Comparison of ENCODE assay signal across 25 mouse cellular contexts in the genomic region with DNA sequence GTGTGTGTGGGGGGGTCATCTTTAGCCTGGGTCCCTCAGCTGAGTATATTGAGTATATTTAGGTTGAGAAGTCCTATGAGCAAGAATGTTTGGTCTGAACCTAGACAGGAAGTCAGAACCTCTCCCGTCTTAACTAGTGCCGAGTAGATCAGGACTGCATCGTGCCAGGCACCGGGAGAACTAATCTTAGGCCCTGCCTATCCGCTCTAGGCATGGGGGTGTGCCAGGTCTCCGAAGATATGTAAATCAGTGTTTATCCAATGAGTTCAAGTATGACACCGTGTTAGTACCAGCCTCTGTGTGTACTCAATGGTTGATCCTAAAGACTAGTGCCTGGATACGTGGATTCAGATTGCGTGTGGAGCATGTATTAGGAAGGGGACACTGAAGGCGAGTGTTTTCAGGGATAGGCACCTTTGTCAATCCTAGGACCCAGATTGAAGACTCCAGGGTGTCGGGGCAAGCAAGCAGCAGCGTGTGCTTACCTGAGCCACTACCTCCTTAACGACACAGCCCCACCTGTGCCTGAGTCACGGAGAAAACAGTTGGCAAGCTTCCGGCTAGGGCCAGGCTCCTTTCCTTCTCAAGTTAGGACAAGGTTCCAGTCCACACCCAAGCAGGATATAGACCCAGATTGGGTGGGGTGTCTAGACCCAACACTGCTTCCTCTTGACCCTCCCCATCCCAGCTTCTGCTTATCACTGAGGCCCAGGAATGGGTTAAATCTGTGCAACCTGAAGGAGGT. TPM values are rescaled to one million over a fixed set of nuclear protein-coding genes. Genes with fewer than 3 reads are reported as not detected.
A peak's percentile ranks its signal among the peaks of the same experiment; 100 is the strongest.
DNase-seq lines count a peak whose midpoint lies in the region; ATAC-seq and TF ChIP-seq lines count a peak whose summit lies in the region.
"Had no signal": no experiment of that assay in that cellular context is flagged by ENCODE, and none has a peak within 500 bp of the region (broad histone marks: within the 10 kb centered on the region; RNA-seq: fewer than 3 reads in every experiment).

No protein-coding gene starts in this region.

- peaks cover 44% of the 10 kb centered on the region for H3K4me1 ChIP-seq in heart, embryonic 13.5 days
- peaks cover 10% of the 10 kb centered on the region; the same call in 1 of the 2 replicates for H3K4me1 ChIP-seq in lung, postnatal 0 days (ENCODE audit: insufficient read depth, low read depth, low read length)
- peaks cover 11% of the 10 kb centered on the region for H3K4me1 ChIP-seq in forebrain, embryonic 16.5 days (replicated peaks; ENCODE audit: control insufficient read depth, insufficient read depth, low read length)

- H3K27ac ChIP-seq in heart, embryonic 13.5 days (replicated peaks), result peak overlapping the region; percentile 72
- H3K27ac ChIP-seq in lung, postnatal 0 days (ENCODE audit: low read length), result no peak overlapping the region
- H3K27ac ChIP-seq in forebrain, embryonic 16.5 days (ENCODE audit: low read length), result no peak overlapping the region
- H3K27ac ChIP-seq: forebrain, embryonic 13.5 days; limb, embryonic 13.5 days; liver, embryonic 15.5 days; neural tube, embryonic 12.5 days had no signal

- no peaks in the 10 kb centered on the region for H3K9me3 ChIP-seq in heart, embryonic 13.5 days
- no peaks in the 10 kb centered on the region for H3K9me3 ChIP-seq in lung, postnatal 0 days (ENCODE audit: low read length)
- H3K9me3 ChIP-seq in forebrain, embryonic 16.5 days (ENCODE audit: control insufficient read depth, low read length), result no peaks in the 10 kb centered on the region
- H3K9me3 ChIP-seq: forebrain, embryonic 13.5 days; limb, embryonic 13.5 days; liver, embryonic 15.5 days; neural tube, embryonic 12.5 days had no signal

- WGBS in heart, embryonic 13.5 days, result 68% methylated on average over 15 of the region's 15 CpGs
- WGBS in lung, postnatal 0 days, result 72% methylated on average over 15 of the region's 15 CpGs
- WGBS in large intestine, adult 2 months, result 26% methylated on average over 15 of the region's 15 CpGs
- 91% methylated on average over 15 of the region's 15 CpGs for WGBS in forebrain, embryonic 16.5 days

- H3K9ac ChIP-seq in heart, embryonic 13.5 days, result no peak overlapping the region
- H3K9ac ChIP-seq in lung, postnatal 0 days (replicated peaks; ENCODE audit: low read depth), result no peak overlapping the region
- no peak overlapping the region for H3K9ac ChIP-seq in forebrain, embryonic 16.5 days (replicated peaks; ENCODE audit: low read depth, low read length)
- H3K9ac ChIP-seq: forebrain, embryonic 13.5 days; limb, embryonic 13.5 days; liver, embryonic 15.5 days; neural tube, embryonic 12.5 days had no signal

- H3K4me2 ChIP-seq in heart, embryonic 13.5 days, result peak overlapping the region; percentile 83
- no peak overlapping the region for H3K4me2 ChIP-seq in lung, postnatal 0 days (replicated peaks; ENCODE audit: low read depth, low read length)
- no peak overlapping the region for H3K4me2 ChIP-seq in forebrain, embryonic 16.5 days (ENCODE audit: low read length)
- H3K4me2 ChIP-seq: forebrain, embryonic 13.5 days; liver, embryonic 15.5 days; neural tube, embryonic 12.5 days had no signal

- no peak for DNase-seq in heart, adult 8-10 months (ENCODE audit: low spot score)
- peak; percentile 26 for DNase-seq in lung, postnatal 0 days (ENCODE audit: low spot score)
- no peak for DNase-seq in lung, postnatal 25 days (ENCODE audit: low spot score)
- DNase-seq in large intestine, adult 2 months (ENCODE audit: low read depth, low spot score), result peak; percentile 96
- DNase-seq in urinary bladder, postnatal 14 days (ENCODE audit: low spot score), result peak; percentile 86
- DNase-seq in B cell, adult 2 months, result no peak
- DNase-seq: cerebellum, adult 2 months; gastrocnemius, postnatal 36 days; kidney, adult 8-10 months; kidney, postnatal 25 days had no signal

- ATAC-seq in heart, embryonic 13.5 days (ENCODE audit: extremely low read depth, insufficient number of reproducible peaks, low FRiP score, low TSS enrichment), result no peak
- no peak for ATAC-seq in lung, postnatal 0 days
- ATAC-seq in forebrain, embryonic 16.5 days, result no peak
- ATAC-seq: activated CD4-positive, CD25-positive, alpha-beta regulatory T cell, adult 4 months; forebrain, embryonic 13.5 days; hindbrain, embryonic 16.5 days; Patski had no signal

- TF ChIP-seq EP300 in lung, postnatal 0 days (IDR thresholded peaks at IDR 0.05), result no peak

- no peak overlapping the region for H3K4me3 ChIP-seq in heart, embryonic 13.5 days
- H3K4me3 ChIP-seq in lung, postnatal 0 days (ENCODE audit: low read depth, low read length), result no peak overlapping the region
- no peak overlapping the region for H3K4me3 ChIP-seq in forebrain, embryonic 16.5 days (replicated peaks; ENCODE audit: low read length)
- H3K4me3 ChIP-seq: forebrain, embryonic 13.5 days; limb, embryonic 13.5 days; liver, embryonic 15.5 days; neural tube, embryonic 12.5 days had no signal

- TF ChIP-seq CTCF in lung, postnatal 0 days (IDR thresholded peaks at IDR 0.05), result no peak

- peaks cover 30% of the 10 kb centered on the region for H3K27me3 ChIP-seq in heart, embryonic 13.5 days (replicated peaks)
- no peaks in the 10 kb centered on the region for H3K27me3 ChIP-seq in lung, postnatal 0 days (replicated peaks; ENCODE audit: insufficient read depth, low read length)
- H3K27me3 ChIP-seq in forebrain, embryonic 16.5 days (replicated peaks; ENCODE audit: control insufficient read depth, insufficient read depth, low read length), result 0 out of 2 replicates have a peak, but pooled peaks cover 2% of the 10 kb centered on the region
- H3K27me3 ChIP-seq: Patski had no signal

- peaks cover 3% of the 10 kb centered on the region; the same call in 1 of the 2 replicates for H3K36me3 ChIP-seq in heart, embryonic 13.5 days
- no peaks in the 10 kb centered on the region for H3K36me3 ChIP-seq in lung, postnatal 0 days (ENCODE audit: insufficient read depth, low read length)
- no peaks in the 10 kb centered on the region for H3K36me3 ChIP-seq in forebrain, embryonic 16.5 days (ENCODE audit: control insufficient read depth, insufficient read depth)
- H3K36me3 ChIP-seq: liver, embryonic 15.5 days; neural tube, embryonic 12.5 days had no signal

RNA-seq across cellular contexts. Expression of gene Mst1r, which starts 3.5 kb away (rescaled TPM):
- polyA plus RNA-seq in heart, embryonic 13.5 days (2015; fragmentation: Nextera tagmentation; extraction: Ambion mirVana), result 2.7 and 4.1 TPM in 2 replicates
- total RNA-seq in heart, adult 8-10 months (2022), result 1 to 10 TPM; 1.3 to 3.7 (median 2.1) TPM
- 3.1 and 3.5 TPM in 2 replicates for polyA plus RNA-seq in lung, postnatal 0 days (2015; fragmentation: Nextera tagmentation; extraction: Ambion mirVana)
- 77.1 and 101 TPM in 2 replicates for polyA plus RNA-seq in large intestine, adult 2 months (2012; rRNA removed)
- 0.91 and 1.3 TPM in 2 replicates for polyA plus RNA-seq in forebrain, embryonic 16.5 days (2015; fragmentation: Nextera tagmentation; extraction: Ambion mirVana)
- polyA plus RNA-seq: activated CD4-positive, CD25-positive, alpha-beta regulatory T cell, adult 4 months had no signal

RNA-seq across cellular contexts. Expression of gene Actl11, which starts 18.1 kb away (rescaled TPM):
- polyA plus RNA-seq in heart, embryonic 13.5 days (2015; fragmentation: Nextera tagmentation; extraction: Ambion mirVana), result not detected in 2 replicates
- total RNA-seq in heart, adult 8-10 months (2022), result not detected
- not detected in 2 replicates for polyA plus RNA-seq in lung, postnatal 0 days (2015; fragmentation: Nextera tagmentation; extraction: Ambion mirVana)
- polyA plus RNA-seq in large intestine, adult 2 months (2012; rRNA removed), result not detected in 2 replicates
- not detected in 2 replicates for polyA plus RNA-seq in forebrain, embryonic 16.5 days (2015; fragmentation: Nextera tagmentation; extraction: Ambion mirVana)
- total RNA-seq: adrenal gland, postnatal 36 days; common myeloid progenitor, adult 5-6 weeks; gastrocnemius, postnatal 36 days; layer of hippocampus, postnatal 10 days had no signal
- polyA plus RNA-seq: activated CD4-positive, CD25-positive, alpha-beta regulatory T cell, adult 4 months; C2C12; cerebellum, adult 2 months; forebrain, embryonic 13.5 days; heart, postnatal 0 days; hindbrain, embryonic 16.5 days; limb, embryonic 13.5 days; liver, embryonic 15.5 days; neural tube, embryonic 12.5 days; Patski had no signal

RNA-seq across cellular contexts. Expression of gene Mon1a, which starts 22.2 kb away (rescaled TPM):
- 8.1 and 9.1 TPM in 2 replicates for polyA plus RNA-seq in heart, embryonic 13.5 days (2015; fragmentation: Nextera tagmentation; extraction: Ambion mirVana)
- 10 to 100 TPM; 10.8 to 12.2 (median 11.9) TPM for total RNA-seq in heart, adult 8-10 months (2022)
- 12.3 and 12.8 TPM in 2 replicates for polyA plus RNA-seq in lung, postnatal 0 days (2015; fragmentation: Nextera tagmentation; extraction: Ambion mirVana)
- 67.5 and 92.5 TPM in 2 replicates for polyA plus RNA-seq in large intestine, adult 2 months (2012; rRNA removed)
- 24.8 and 25.2 TPM in 2 replicates for polyA plus RNA-seq in forebrain, embryonic 16.5 days (2015; fragmentation: Nextera tagmentation; extraction: Ambion mirVana)

RNA-seq across cellular contexts. Expression of gene Camkv, which starts 25.3 kb away (rescaled TPM):
- polyA plus RNA-seq in heart, embryonic 13.5 days (2015; fragmentation: Nextera tagmentation; extraction: Ambion mirVana), result 0.63 and 1.0 TPM in 2 replicates
- under 1 TPM in 2 of 4 experiments, not detected in 2; 0.16 to 0.66 TPM for total RNA-seq in heart, adult 8-10 months (2022)
- polyA plus RNA-seq in lung, postnatal 0 days (2015; fragmentation: Nextera tagmentation; extraction: Ambion mirVana), result 0.12 and 0.35 TPM in 2 replicates
- 0.02 TPM in 1 of 2 replicates, not detected in the other for polyA plus RNA-seq in large intestine, adult 2 months (2012; rRNA removed)
- polyA plus RNA-seq in forebrain, embryonic 16.5 days (2015; fragmentation: Nextera tagmentation; extraction: Ambion mirVana), result 117 and 140 TPM in 2 replicates
- total RNA-seq: monocyte, adult 5-6 weeks had no signal
- polyA plus RNA-seq: activated CD4-positive, CD25-positive, alpha-beta regulatory T cell, adult 4 months; heart, postnatal 0 days had no signal

RNA-seq across cellular contexts. Expression of gene Rbm6, which starts 37.2 kb away (rescaled TPM):
- polyA plus RNA-seq in heart, embryonic 13.5 days (2015; fragmentation: Nextera tagmentation; extraction: Ambion mirVana), result 46.5 and 48.4 TPM in 2 replicates
- 10 to 100 TPM; 24.8 to 31.0 (median 27.6) TPM for total RNA-seq in heart, adult 8-10 months (2022)
- 35.6 and 40.9 TPM in 2 replicates for polyA plus RNA-seq in lung, postnatal 0 days (2015; fragmentation: Nextera tagmentation; extraction: Ambion mirVana)
- polyA plus RNA-seq in large intestine, adult 2 months (2012; rRNA removed), result 19.0 and 24.5 TPM in 2 replicates
- 115 and 140 TPM in 2 replicates for polyA plus RNA-seq in forebrain, embryonic 16.5 days (2015; fragmentation: Nextera tagmentation; extraction: Ambion mirVana)

Comparison
In these comparisons a context has a peak if more than half of its experiments do, and no peak if none do; other contexts are left out.
1. DNase-seq: peak in lung, postnatal 0 days (single experiment), large intestine, adult 2 months (single experiment) and urinary bladder, postnatal 14 days (single experiment); none in heart, adult 8-10 months (single experiment), lung, postnatal 25 days (single experiment) and B cell, adult 2 months (0 of 2).
2. RNA of gene Mst1r, which starts 3.5 kb away (polyA plus RNA-seq): 77.1 to 101 TPM in large intestine, adult 2 months; 2.7 to 4.1 TPM in heart, embryonic 13.5 days, 3.1 to 3.5 TPM in lung, postnatal 0 days and 0.91 to 1.3 TPM in forebrain, embryonic 16.5 days; every median in the first group is over 10 times any median in the second.